Mouse (Mus musculus) NIH3T3 (cell line): ENCODE measurements around the gene Krt35.

Experiments
- DNase-seq: peaks from one replicate; pipeline ENCODE4 v3.0.0-alpha.2; 2012; ENCODE audit warnings: low read depth

Gene Krt35

DNA sequence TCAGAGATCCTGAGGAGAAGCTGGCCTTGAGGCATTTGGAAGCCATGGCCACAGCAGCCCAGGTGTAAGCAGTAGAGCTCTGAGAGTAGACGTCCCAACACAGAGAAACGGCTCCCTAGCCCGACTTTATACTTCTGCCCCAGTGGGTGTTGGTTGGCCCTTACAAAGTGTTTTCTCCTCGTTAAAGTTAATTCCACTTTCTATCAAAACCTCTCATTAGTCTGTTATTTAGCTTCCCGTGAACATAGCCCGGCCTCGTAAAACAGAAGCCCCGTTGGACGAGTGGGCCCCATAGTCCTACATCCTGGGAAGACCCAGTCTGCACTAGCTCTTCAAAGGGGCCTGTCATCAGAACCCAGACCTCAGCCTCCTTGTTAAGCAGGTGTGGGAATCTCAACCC is at the start of gene Krt35:
Gene Krt35, minus strand, starts transcription at position 101 of the 400 bp plus-strand sequence.
- no peak for DNase-seq

GRCm38 (mm10) chr11:100145104-100145503 is 49.1 kb upstream of the Krt35 start:
- no peak for DNase-seq

DNA sequence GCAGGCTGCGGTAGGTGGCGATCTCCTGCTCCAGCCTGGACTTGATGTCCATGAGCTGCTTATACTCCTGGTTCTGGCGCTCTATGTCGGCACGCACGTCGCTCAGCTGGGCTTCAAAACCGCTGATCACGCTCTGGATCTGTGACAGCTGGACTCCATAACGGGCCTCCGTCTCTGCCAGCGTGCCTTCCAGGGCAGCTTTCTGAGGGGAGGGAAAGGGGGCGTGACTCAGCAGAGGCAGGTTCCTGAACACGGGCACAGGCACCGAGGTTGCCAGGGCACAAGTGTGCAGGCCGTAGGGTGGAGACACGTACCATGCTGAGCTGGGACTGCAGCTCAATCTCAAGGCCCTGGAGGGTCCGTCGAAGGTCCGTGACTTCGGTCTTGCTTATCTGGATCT is 44.9 kb upstream of the Krt35 start:
- no peak for DNase-seq

GRCm38 (mm10) chr11:100139391-100139790 is 43.4 kb upstream of the Krt35 start:
- no peak for DNase-seq

- DNase-seq, result no peak
Observed at GRCm38 (mm10) chr11:100138809-100139208, 42.8 kb upstream of the Krt35 start.

DNA sequence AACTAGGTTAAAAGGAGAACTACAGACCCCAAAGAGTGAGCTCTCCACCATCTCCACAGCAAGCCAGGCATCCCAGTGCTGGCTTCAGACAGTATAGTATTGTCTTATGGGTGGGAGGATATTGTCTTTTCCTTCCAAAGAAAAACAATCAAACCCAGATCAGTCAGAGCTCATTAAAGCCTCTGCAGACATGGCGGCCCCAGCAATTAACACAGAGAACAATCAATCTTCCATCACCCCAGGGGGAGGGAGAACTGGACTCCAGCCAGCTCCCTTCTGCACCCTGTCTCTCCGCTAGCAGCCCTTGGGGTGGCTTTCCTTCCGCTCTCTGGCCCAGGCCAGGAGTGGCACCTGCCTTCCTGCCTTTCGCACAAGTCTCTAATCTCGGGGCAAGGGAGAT is 41.7 kb upstream of the Krt35 start:
- no peak for DNase-seq

GRCm38 (mm10) chr11:100136559-100136958 is 40.5 kb upstream of the Krt35 start:
- DNase-seq, result no peak

- no peak for DNase-seq
Observed at GRCm38 (mm10) chr11:100135731-100136130, 39.7 kb upstream of the Krt35 start, which contains the start of gene Krt15. TSS of gene Krt15 (minus strand) at chr11:100135928.

DNA sequence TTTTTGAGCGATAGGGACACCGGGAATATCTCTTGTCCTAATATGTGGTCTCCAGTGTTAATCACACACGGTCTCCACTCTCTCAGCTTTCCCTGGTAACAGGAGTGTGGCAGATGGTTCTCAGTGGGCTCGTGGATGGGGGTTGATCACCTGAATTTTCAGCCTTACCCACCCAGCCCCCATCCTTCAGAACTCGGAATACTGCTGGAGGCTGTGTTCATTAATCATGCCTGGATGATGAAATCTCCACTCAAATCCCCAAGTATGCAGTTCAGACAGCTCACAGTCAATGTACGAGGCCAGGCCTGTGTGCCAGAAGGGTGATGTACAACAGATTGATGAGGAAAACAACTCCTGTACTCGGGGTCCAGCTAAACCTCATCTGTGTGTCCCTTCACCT is 28.9 kb upstream of the Krt35 start:
- DNase-seq, result peak; percentile 67

GRCm38 (mm10) chr11:100121466-100121865 is 25.4 kb upstream of the Krt35 start, which contains the start of gene Krt13:
TSS of gene Krt13 (minus strand) at chr11:100121566.
- no peak for DNase-seq

DNA sequence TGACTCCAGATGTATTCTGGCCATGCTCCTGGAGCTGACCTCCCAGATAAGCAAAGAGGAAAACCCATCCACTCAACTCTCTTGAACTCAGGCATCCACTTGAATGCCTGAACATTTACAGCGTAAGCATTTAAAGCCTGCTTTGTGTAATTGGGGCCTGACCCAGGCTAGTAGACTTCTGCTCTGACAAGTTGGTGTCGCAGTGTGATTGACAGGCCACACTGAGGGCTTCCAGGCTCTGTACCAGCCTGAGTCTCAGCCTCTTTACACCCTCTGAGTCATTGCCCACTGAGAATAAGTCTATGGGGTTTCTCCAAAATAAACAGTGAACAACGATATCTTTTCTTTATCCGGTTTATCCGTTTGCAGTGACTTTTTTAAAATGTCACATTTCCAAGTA is 24.3 kb upstream of the Krt35 start:
- peak; percentile 62 for DNase-seq

GRCm38 (mm10) chr11:100113742-100114029 is 17.6 kb upstream of the Krt35 start:
- peak; percentile 13 for DNase-seq

GRCm38 (mm10) chr11:100112935-100113741 is 17.1 kb upstream of the Krt35 start:
- DNase-seq, result no peak

DNA sequence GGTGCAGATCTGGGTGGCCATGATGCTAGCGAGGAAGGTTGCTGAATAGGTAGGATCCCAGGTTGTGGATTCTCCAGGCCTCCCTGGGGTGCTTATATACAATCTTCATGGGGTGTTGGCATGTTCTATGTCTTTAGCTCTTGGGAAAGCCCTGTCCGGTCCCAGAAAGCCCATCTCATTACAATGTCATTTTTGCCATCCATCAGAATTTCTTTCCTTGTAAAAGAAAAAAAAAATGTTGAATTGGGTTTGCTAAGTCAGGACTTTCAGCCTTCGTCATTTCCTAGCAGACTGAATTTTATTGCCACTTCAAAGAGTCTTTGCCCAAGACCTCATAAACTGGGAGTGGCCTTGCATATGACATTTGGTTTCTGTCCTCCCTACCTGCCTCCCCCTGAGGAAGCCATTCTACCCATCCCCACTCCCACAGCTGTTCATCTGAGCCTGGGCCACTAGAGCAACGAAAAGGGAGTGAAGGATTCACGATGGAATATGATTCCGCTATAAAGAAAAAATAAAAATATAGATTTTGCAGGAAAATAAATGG is 9.6 kb upstream of the Krt35 start, which contains the start of gene Krt36:
Gene Krt36, minus strand, starts transcription at position 51 of the 547 bp plus-strand sequence.
- no peak for DNase-seq

DNA sequence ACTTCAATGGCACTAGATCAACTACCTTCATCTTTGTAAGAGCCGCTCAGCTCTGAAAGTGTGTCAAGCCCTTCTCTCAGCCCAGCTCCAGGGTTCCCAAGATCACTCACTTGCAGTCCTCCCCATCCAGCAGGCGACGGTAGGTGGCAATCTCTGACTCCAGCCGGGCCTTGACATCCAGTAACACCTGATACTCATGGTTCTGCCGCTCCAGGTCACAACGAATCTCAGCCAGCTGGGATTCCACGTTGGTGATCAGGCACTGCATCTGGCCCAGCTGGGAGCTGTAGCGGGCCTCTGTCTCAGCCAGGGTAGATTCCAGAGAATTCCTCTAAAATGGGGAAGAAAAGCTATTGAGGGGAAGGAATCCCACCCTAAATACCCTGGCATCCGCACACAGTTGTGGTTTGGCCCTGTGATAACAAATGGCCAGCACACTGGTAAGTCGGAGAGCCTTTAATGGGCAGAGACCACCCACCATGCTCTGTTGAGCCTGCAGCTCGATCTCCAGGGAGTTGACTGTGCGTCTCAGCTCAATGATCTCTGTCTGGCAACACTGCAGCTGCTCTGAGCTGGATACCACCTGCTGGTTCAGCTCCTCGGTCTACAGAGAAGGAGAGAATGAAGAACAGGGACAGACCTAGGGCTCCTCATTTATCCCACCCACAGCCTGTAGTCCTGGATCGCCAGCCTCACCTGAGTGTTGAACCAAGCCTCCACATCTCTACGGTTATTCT is 6.8 kb upstream of the Krt35 start:
- no peak for DNase-seq

DNA sequence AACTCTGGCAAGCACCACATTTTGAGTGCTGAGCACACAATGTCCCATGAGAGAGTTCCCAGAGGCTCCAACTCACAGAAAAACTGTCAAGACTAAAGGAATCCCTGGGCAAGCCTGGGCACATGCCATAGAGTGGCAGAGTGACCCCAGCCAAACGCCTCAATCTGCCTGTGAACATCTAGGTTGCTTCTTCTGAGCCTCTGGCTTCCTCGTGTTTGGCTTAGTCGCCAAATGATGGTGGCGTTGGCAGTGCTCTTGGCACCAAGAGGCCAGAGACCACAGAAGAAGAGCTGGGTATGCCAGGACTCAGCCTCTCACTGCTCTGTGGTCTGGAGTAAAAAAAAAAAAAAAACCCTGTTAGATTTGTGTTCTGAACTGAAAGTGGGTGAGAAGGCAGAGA is 4.3 kb upstream of the Krt35 start:
- no peak for DNase-seq

- DNase-seq, result no peak
Observed at GRCm38 (mm10) chr11:100097819-100098218, 1.8 kb upstream of the Krt35 start.

DNA sequence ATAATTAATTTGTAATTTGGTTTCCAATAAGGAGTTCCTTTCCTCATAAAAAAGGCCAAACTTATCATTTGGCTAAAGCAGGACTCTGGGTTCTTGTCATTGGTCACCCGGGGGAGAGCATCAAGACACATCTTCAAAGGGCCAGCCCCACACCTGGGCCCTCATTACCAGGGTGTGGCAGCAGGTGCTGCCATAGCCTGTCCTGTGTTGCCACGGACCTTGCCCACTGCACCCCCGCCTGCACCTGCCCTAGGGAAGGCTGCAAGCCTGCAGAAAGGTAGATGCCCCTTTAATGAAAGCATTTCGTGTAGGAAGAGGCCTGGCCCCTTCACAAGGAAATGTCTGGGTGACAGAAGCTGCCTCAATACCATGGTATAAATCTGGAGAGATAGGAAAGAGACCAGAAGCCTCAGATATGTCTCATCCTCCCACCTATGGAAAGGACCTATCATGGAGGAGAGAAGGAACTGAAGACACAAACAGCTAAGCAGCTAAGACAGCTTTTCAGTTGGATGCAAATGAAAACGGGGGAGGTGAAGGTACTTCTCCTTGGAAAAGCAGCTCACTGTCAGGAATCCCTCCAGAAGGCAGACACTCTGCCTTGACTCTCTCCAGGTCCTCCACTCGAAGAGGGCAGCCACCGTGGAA is 7.5 kb downstream of the Krt35 start:
- no peak for DNase-seq

DNA sequence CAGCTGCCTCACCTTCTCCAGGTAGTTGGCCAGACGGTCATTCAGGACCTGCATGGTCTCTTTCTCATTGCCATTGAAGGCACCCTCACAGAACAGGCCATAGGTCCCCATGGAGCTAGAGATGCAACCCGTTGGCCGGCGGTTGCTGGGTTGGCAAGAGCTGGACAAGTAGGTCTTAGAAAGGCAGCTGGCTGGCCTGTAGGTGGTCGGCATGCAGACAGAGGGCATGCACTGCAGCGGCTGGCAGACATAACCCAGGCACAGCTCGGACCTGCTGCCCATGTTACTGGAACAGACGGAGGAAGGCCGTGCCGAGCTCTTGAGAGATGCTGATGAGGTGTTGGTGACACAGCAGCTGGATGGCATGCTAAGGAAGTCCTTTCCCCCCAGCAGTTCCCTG is 8.2 kb downstream of the Krt35 start, which contains the start of gene Krt32:
Gene Krt32, minus strand, starts transcription at position 366 of the 400 bp plus-strand sequence.
- no peak for DNase-seq

GRCm38 (mm10) chr11:100073873-100074272 is 22.2 kb downstream of the Krt35 start:
- DNase-seq, result peak; percentile 57

GRCm38 (mm10) chr11:100067293-100068036 is 28.6 kb downstream of the Krt35 start:
- peak; percentile 27 for DNase-seq
